Mouse (Mus musculus) left cerebral cortex, postnatal 14 days (tissue): ENCODE results near the gene Kremen1. TPM values are rescaled to one million over a fixed set of nuclear protein-coding genes. Genes with fewer than 3 reads are reported as not detected.

Source experiments
- DNase-seq, 2 experiments: peaks; one replicate each; pipeline ENCODE4 v3.0.0; 2021 to 2022; ENCODE audit warnings: low spot score in 2 of 2, mixed read lengths in 1 of 2
- intact Hi-C: fragments of 180-260 bp; cut with DNase I; formaldehyde crosslinking; loops from one replicate; pipeline ENCODE4 v1.15.1; 2025
- total RNA-seq, 2 experiments: library from RNA; stranded (reverse); gene quantifications; 2 replicates each; pipeline ENCODE4 v1.2.3; 2021

The Kremen1 gene
- total RNA-seq, 2 experiments from 2014 or later: 10.6 to 12.7 TPM

GRCm38 (mm10) chr11:5184832-5185231 lies 76.5 kb downstream of the Kremen1 start:
- intact Hi-C loops: loop anchor here (5.0 kb wide), 3 partner anchors 57 to 287 kb away; partner anchors contain the start of gene Kremen1
- DNase-seq: no peak

- intact Hi-C loops: loop anchor here (5.0 kb wide), 3 partner anchors 58 to 288 kb away; partner anchors contain the start of gene Kremen1
- DNase-seq: no peak
These were observed 77.1 kb downstream of the Kremen1 start for GRCm38 (mm10) chr11:5184250-5184649.

- DNase-seq: no peak
- intact Hi-C loops: loop anchor here (5.0 kb wide), 3 partner anchors 59 to 289 kb away; partner anchors contain the start of gene Kremen1
These were observed 78.5 kb downstream of the Kremen1 start for GRCm38 (mm10) chr11:5182870-5183269.

- intact Hi-C loops: loop anchor here (5.0 kb wide), 3 partner anchors 60 to 290 kb away; partner anchors contain the start of gene Kremen1
- DNase-seq: peak; percentile 72 to 79
These were observed 79.4 kb downstream of the Kremen1 start for GRCm38 (mm10) chr11:5181850-5182404.

- intact Hi-C loops: no loop called here
- no peak for DNase-seq
These were observed 82.0 kb downstream of the Kremen1 start for GRCm38 (mm10) chr11:5179391-5179790.

GRCm38 (mm10) chr11:5177171-5177570 lies 84.2 kb downstream of the Kremen1 start:
- intact Hi-C loops: no loop called here
- no peak for DNase-seq

- no peak for DNase-seq
- intact Hi-C loops: no loop called here
These were observed 84.7 kb downstream of the Kremen1 start for GRCm38 (mm10) chr11:5176685-5177084.

- intact Hi-C loops: no loop called here
- DNase-seq: no peak
These were observed 85.5 kb downstream of the Kremen1 start for GRCm38 (mm10) chr11:5175866-5176265.

GRCm38 (mm10) chr11:5175141-5175540 lies 86.2 kb downstream of the Kremen1 start:
- no peak for DNase-seq
- intact Hi-C loops: no loop called here

- no peak for DNase-seq
- intact Hi-C loops: no loop called here
These were observed 88.5 kb downstream of the Kremen1 start for GRCm38 (mm10) chr11:5172861-5173260.

- DNase-seq: peak; percentile 50 to 52
- intact Hi-C loops: no loop called here
These were observed 94.0 kb downstream of the Kremen1 start for GRCm38 (mm10) chr11:5167311-5167710.

GRCm38 (mm10) chr11:5165471-5165916 lies 95.9 kb downstream of the Kremen1 start:
- peak; percentile 79 to 88 for DNase-seq
- intact Hi-C loops: no loop called here

- DNase-seq: no peak
- intact Hi-C loops: no loop called here
These were observed 97.0 kb downstream of the Kremen1 start for GRCm38 (mm10) chr11:5164310-5164709.

- intact Hi-C loops: no loop called here
These were observed 97.9 kb downstream of the Kremen1 start for GRCm38 (mm10) chr11:5163421-5163820.

GRCm38 (mm10) chr11:5160722-5161485 lies 100.5 kb downstream of the Kremen1 start:
- peak in 1 of 2 experiments; percentile 49 for DNase-seq
- intact Hi-C loops: no loop called here

More at GRCm38 (mm10) chr11:5163421-5163820, 97.9 kb downstream of the Kremen1 start:
- DNase-seq: no peak

- intact Hi-C loops: no loop called here
These were observed 103.3 kb downstream of the Kremen1 start for GRCm38 (mm10) chr11:5158056-5158455.

GRCm38 (mm10) chr11:5154961-5155805 lies 106.2 kb downstream of the Kremen1 start:
- intact Hi-C loops: no loop called here
- DNase-seq: no peak

More at GRCm38 (mm10) chr11:5158056-5158455, 103.3 kb downstream of the Kremen1 start:
- no peak for DNase-seq

- no peak for DNase-seq
- intact Hi-C loops: no loop called here
These were observed 109.5 kb downstream of the Kremen1 start, which contains the start of gene Emid1 for GRCm38 (mm10) chr11:5151680-5152337. Emid1 (minus strand) TSS chr11:5152257.

- no peak for DNase-seq
- intact Hi-C loops: no loop called here
These were observed 110.1 kb downstream of the Kremen1 start for GRCm38 (mm10) chr11:5151247-5151630.
